Mouse (Mus musculus) activated CD4-positive, CD25-positive, alpha-beta regulatory T cell (primary cell): ENCODE results near the gene Rnf24. TPM values are rescaled to one million over a fixed set of nuclear protein-coding genes. Genes with fewer than 3 reads are reported as not detected.

Experiments used
- polyA plus RNA-seq, 2 experiments: library from polyadenylated mRNA; unstranded; fragments of 100-300 nt; shearing (Covaris generic); gene quantifications; one replicate each; pipeline ENCODE4 v1.2.1; 2017

The Rnf24 gene
- under 1 TPM; 0.23 to 0.56 TPM for polyA plus RNA-seq

DNA sequence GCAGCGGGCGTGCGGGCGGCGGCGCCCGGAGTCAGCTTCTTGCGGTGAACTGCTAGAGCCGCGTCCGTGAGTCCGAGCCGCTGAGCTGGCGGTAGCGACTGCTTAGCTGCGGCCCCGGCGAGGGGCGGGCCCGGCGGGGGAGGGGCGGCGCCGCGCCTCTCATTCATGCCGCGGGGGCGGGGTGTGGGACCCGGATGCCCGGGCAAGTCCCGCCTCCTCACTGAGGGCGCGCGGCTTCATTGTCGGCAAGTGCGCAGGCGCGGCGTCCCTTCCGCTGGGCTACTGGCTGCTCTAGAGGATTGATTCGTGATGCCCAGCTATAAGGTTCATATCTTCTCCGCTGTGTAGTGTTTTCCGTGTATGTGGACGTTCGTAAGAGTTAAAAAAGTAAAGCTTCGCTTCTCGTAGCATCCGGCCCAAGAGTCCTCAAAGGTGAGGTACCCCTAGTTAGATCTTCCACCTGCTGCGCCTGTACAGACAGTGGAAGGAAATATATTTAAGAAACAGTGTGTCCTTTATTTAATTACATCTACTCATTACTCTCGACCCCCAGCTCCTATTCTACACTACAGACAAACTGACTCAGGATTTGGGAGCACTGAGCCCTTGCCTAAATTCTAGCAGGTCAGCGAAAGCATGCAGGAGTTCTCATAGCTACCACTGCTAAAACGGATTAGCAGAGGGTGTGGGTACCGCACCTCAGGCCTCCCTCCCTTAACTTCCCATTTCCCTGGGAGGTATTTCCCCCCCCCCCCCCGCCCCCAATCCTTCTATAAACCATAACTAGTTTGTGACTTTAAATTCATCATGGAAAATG is at the start of gene Rnf24:
Gene Rnf24, minus strand, starts transcription at position 146 of the 817 bp plus-strand sequence.

DNA sequence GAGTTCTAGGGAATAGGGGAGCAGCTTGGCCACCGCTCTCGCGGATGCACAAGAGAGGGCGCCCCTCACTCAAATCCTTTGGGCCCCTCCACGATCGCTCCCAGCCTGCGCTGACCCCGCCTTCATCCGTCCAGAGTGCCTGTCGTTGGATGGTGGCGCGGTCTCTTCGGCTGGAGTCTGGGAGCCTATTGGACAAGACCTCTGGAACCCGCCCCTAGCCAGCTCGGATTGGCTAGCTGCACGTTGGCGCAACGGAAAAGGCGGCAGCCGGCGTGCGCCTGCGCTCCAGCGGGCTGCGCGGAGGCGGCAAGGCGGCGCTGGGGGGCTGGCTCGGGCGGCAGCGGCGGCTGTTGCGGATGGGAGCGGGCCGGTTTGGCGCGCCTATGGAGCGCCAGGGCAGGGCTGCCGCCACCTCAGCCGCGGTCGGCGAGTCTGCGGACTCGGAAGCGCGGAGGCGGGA is 90.4 kb downstream of the Rnf24 start, which contains the start of gene Pank2:
Gene Pank2, plus strand, starts transcription at position 283 of the 460 bp plus-strand sequence.

Other genes with a start within 250 kb of the Rnf24 start
- gene Hspa12b, start 225.6 kb downstream of the Rnf24 start, polyA plus RNA-seq, result not detected
- not detected for gene Gm11037, start 219.4 kb downstream of the Rnf24 start, polyA plus RNA-seq
- 10 to 100 TPM; 29.1 to 30.9 TPM for gene 1700037H04Rik, start 192.8 kb downstream of the Rnf24 start, polyA plus RNA-seq
- 1 to 10 TPM; 4.0 to 7.9 TPM for gene Cenpb, start 172.8 kb downstream of the Rnf24 start, polyA plus RNA-seq
- gene Cdc25b, start 165.9 kb downstream of the Rnf24 start, polyA plus RNA-seq, result 100 to 1,000 TPM in 1 of 2 experiments, 10 to 100 TPM in 1; 71.8 to 191 TPM
- under 1 TPM; 0.45 to 0.85 TPM for gene Spef1, start 165.6 kb downstream of the Rnf24 start, polyA plus RNA-seq
- gene Ap5s1, start 145.8 kb downstream of the Rnf24 start, polyA plus RNA-seq, result 10 to 100 TPM; 17.8 to 24.0 TPM
- gene Mavs, start 118.8 kb downstream of the Rnf24 start, polyA plus RNA-seq, result 10 to 100 TPM; 16.4 to 25.0 TPM
- gene Pank2, start 90.4 kb downstream of the Rnf24 start, polyA plus RNA-seq, result 100 to 1,000 TPM; 105 to 110 TPM
- gene Smox, start 138.6 kb upstream of the Rnf24 start, polyA plus RNA-seq, result 10 to 100 TPM; 23.9 to 29.9 TPM
- gene Adra1d, start 209.4 kb upstream of the Rnf24 start, polyA plus RNA-seq, result under 1 TPM in 1 of 2 experiments, not detected in 1; 0.12 TPM